Mouse (Mus musculus) small intestine, adult 2 months (tissue): ENCODE measurements around the gene Olfr761. TPM values are rescaled to one million over a fixed set of nuclear protein-coding genes. Genes with fewer than 3 reads are reported as not detected.
"Not testable (repeated sequence)": the region's sequence is repeated elsewhere in the genome, so short reads cannot be mapped to it uniquely, and the experiment has no call there.

ENCODE experiments used
- H3K27ac ChIP-seq: fragments of 200-500 bp; 2 replicates; pipeline ENCODE4 v1.5.1; 2012; ENCODE audit warnings: low read depth, low read length, control low read depth, inconsistent platforms; ENCODE audit not compliant: insufficient read depth
- H3K27me3 ChIP-seq: fragments of 200-500 bp; 2 replicates; pipeline ENCODE4 v1.6.1; 2012; ENCODE audit warnings: mild to moderate bottlenecking, moderate library complexity, low read length, inconsistent platforms; ENCODE audit not compliant: control insufficient read depth, insufficient read depth
- H3K36me3 ChIP-seq: fragments of 200-500 bp; 2 replicates; pipeline ENCODE4 v1.6.1; 2012; ENCODE audit warnings: mild to moderate bottlenecking, low read length, control low read depth, inconsistent platforms; ENCODE audit not compliant: control insufficient read depth, insufficient read depth
- H3K4me1 ChIP-seq: fragments of 200-500 bp; 2 replicates; pipeline ENCODE4 v1.6.1; 2012; ENCODE audit warnings: low read length, inconsistent platforms, mixed read lengths; ENCODE audit not compliant: control insufficient read depth, insufficient read depth, insufficient read length
- H3K4me3 ChIP-seq: fragments of 200-500 bp; 2 replicates; pipeline ENCODE4 v1.5.1; 2012; ENCODE audit warnings: low read depth, mild to moderate bottlenecking, control low read depth, inconsistent platforms, low read length, moderate library complexity
- CTCF ChIP-seq: fragments of 200-500 bp; IDR thresholded peaks from 2 replicates; pipeline ENCODE4 v1.5.1; 2012; ENCODE audit warnings: low read depth, mild to moderate bottlenecking, control low read depth, inconsistent platforms, low read length, moderate library complexity, mixed read lengths; ENCODE audit not compliant: insufficient replicate concordance, insufficient read length; ENCODE audit errors: extremely low read depth
- POLR2A ChIP-seq: fragments of 200-500 bp; IDR thresholded peaks from 2 replicates; pipeline ENCODE4 v1.6.1; 2012; ENCODE audit warnings: low read depth, mild to moderate bottlenecking, control low read depth, inconsistent platforms, low read length, moderate library complexity
- WGBS: fragments of 180-500 bp; shearing (Covaris S2); methylation state at CpG from one replicate; pipeline ENCODE4 v1.1.7; 2018; 5-methylcytosine and 5-hydroxymethylcytosine counted together
- polyA plus RNA-seq: library from polyadenylated mRNA; depleted of rRNA; stranded (reverse); fragments of >200 nt; gene quantifications from 2 replicates; pipeline ENCODE4 v1.2.3, GENCODE M21; 2012; rRNA removed

Olfr761 gene
- polyA plus RNA-seq = not detected in 2 replicates

DNA sequence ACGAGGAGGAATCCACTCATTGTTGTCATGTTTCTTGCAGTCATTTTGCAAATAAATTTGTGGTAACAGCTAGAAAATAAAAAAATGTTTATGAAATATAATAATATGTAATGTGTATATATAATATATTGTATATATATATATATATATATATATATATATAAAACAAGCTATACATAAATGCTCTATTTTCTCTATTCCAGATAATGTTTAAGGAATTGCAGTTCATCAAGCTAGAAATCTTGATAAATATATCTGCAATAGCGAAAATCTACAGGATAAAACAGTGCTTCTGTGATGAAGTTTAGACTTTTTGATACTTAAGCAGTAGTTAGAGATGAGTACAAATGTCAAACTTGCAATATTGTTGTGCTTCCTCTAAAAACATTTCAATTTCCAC, at the start of gene Olfr761:
Gene Olfr761 (minus strand): TSS at position 101 of the 400 bp plus-strand sequence.
- TF ChIP-seq POLR2A (no peak), CTCF (no peak)
- H3K27me3 ChIP-seq = no peaks in the 10 kb centered on the region
- no peak within 1 kb of the TSS for H3K27ac ChIP-seq
- no peaks in the 10 kb centered on the region for H3K36me3 ChIP-seq
- H3K4me1 ChIP-seq = no peaks in the 10 kb centered on the region
- WGBS = 59% methylated on average over 2 of the region's 2 CpGs
- no peak within 1 kb of the TSS for H3K4me3 ChIP-seq

- TF ChIP-seq POLR2A = no peak
- no peak for TF ChIP-seq CTCF
- Histone ChIP-seq H3K27ac (no peak overlapping the region), H3K4me3 (no peak overlapping the region), H3K4me1 (no peaks in the 10 kb centered on the region), H3K36me3 (no peaks in the 10 kb centered on the region), H3K27me3 (no peaks in the 10 kb centered on the region)
- WGBS = 60% methylated on average over 10 of the region's 10 CpGs
These were observed 42.9 kb upstream of the Olfr761 start for GRCm38 (mm10) chr17:37995635-37996307.

DNA sequence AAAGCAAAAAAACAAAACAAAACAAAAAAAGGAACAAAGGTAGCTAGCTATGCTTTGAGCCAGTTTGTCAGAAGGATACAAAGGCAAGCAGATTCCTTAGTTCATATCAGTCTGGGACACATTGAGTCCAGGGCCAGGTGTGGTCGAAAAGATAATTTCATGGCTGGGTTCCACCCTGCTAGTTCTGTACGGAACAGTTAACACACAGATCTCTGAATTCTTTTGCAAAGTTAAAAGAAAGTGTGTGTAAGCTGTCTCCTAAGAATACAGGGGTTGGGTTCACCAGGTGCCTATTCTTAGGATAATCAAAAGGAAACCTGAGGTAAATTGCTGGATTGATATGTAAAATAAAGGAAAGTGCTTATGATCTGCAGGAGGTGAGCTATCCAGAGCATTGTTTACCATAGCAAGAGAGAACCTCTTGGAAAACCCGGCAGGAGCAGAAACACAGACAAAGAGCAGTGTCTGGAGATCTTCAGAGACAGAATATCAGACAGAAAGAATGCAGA, 37.6 kb upstream of the Olfr761 start:
- H3K4me1 ChIP-seq = no peaks in the 10 kb centered on the region
- H3K27me3 ChIP-seq = no peaks in the 10 kb centered on the region
- H3K4me3 ChIP-seq = no peak overlapping the region
- 50% methylated on average over 3 of the region's 3 CpGs for WGBS
- TF ChIP-seq POLR2A (no peak), CTCF (no peak)
- no peak overlapping the region for H3K27ac ChIP-seq
- no peaks in the 10 kb centered on the region for H3K36me3 ChIP-seq

- Histone ChIP-seq H3K36me3 (no peaks in the 10 kb centered on the region), H3K27ac (no peak overlapping the region), H3K27me3 (no peaks in the 10 kb centered on the region), H3K4me3 (no peak overlapping the region), H3K4me1 (no peaks in the 10 kb centered on the region)
- WGBS = 93% methylated on average over 3 of the region's 3 CpGs
- TF ChIP-seq CTCF (no peak), POLR2A (no peak)
These were observed 20.7 kb upstream of the Olfr761 start for GRCm38 (mm10) chr17:37973591-37973990.

GRCm38 (mm10) chr17:37920248-37920647, 32.6 kb downstream of the Olfr761 start, which contains the start of gene Olfr128:
TSS of gene Olfr128 (plus strand) at chr17:37920548.
- H3K4me3 ChIP-seq = no peak within 1 kb of the TSS
- no peaks in the 10 kb centered on the region for H3K27me3 ChIP-seq
- H3K4me1 ChIP-seq = no peaks in the 10 kb centered on the region
- TF ChIP-seq CTCF = no peak
- TF ChIP-seq POLR2A = no peak
- no peaks in the 10 kb centered on the region for H3K36me3 ChIP-seq
- no peak within 1 kb of the TSS for H3K27ac ChIP-seq

DNA sequence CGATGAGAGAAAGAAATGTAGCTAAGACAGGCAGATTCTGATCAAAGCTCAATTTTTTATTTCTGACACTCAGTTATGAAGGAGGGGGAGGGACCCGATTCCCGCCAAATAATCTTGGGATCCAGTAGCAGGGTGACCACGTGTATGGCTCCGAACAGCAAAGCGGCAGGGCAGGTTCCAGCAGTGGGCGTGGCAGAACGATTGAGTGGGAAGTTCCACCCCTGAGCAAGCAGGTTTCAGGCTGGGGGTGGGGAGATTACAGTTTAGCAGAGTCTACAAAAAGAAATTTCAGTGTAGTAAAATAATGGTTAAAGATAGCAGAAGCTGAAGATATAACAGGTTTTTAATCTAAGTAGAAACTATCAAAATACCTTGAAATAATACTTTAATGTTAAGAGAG, 46.1 kb downstream of the Olfr761 start:
- 58% methylated on average over 8 of the region's 8 CpGs for WGBS
- H3K27me3 ChIP-seq, H3K27ac ChIP-seq, H3K4me3 ChIP-seq, H3K4me1 ChIP-seq, H3K36me3 ChIP-seq: not testable (repeated sequence)

Other genes with a start within 250 kb of the Olfr761 start
- not detected in 2 replicates for gene Olfr120, start 231.3 kb downstream of the Olfr761 start, polyA plus RNA-seq
- gene Olfr121, start 204.2 kb downstream of the Olfr761 start, polyA plus RNA-seq = not detected in 2 replicates
- gene Olfr122, start 184.5 kb downstream of the Olfr761 start, polyA plus RNA-seq = not detected in 2 replicates
- gene Olfr123, start 159.6 kb downstream of the Olfr761 start, polyA plus RNA-seq = not detected in 2 replicates
- gene Olfr124, start 153.2 kb downstream of the Olfr761 start, polyA plus RNA-seq = not detected in 2 replicates
- not detected in 2 replicates for gene Olfr125, start 120.1 kb downstream of the Olfr761 start, polyA plus RNA-seq
- gene Olfr126, start 105.6 kb downstream of the Olfr761 start, polyA plus RNA-seq = not detected in 2 replicates
- gene Olfr127, start 52.6 kb downstream of the Olfr761 start, polyA plus RNA-seq = not detected in 2 replicates
- gene Olfr128, start 32.5 kb downstream of the Olfr761 start, polyA plus RNA-seq = not detected in 2 replicates
- not detected in 2 replicates for gene Olfr129, start 107.0 kb upstream of the Olfr761 start, polyA plus RNA-seq
- not detected in 2 replicates for gene Olfr130, start 110.8 kb upstream of the Olfr761 start, polyA plus RNA-seq
- not detected in 2 replicates for gene Olfr131, start 135.6 kb upstream of the Olfr761 start, polyA plus RNA-seq
- not detected in 2 replicates for gene Olfr132, start 181.4 kb upstream of the Olfr761 start, polyA plus RNA-seq
- not detected in 2 replicates for gene Olfr133, start 192.2 kb upstream of the Olfr761 start, polyA plus RNA-seq
- gene Olfr134, start 218.3 kb upstream of the Olfr761 start, polyA plus RNA-seq = not detected in 2 replicates